Mouse (Mus musculus) limb, embryonic 11.5 days (tissue): ENCODE results near the gene Rusc1. TPM values are rescaled to one million over a fixed set of nuclear protein-coding genes. Genes with fewer than 3 reads are reported as not detected.

Experiments
- ATAC-seq: fragments of 200-750 bp; cut with Nextera tagmentation; 2 replicates; pipeline ENCODE4 v1.8.0; 2017; ENCODE audit warnings: low read depth; ENCODE audit not compliant: insufficient number of reproducible peaks, low FRiP score, low TSS enrichment
- DNase-seq: peaks from one replicate; pipeline ENCODE4 v3.0.0-alpha.2; 2015; ENCODE audit warnings: low spot score
- H3K27ac ChIP-seq: fragments of 300-500 bp; sonication (generic); replicated peaks from 2 replicates; pipeline ENCODE4 v1.5.1; 2014; ENCODE audit warnings: low read depth, mild to moderate bottlenecking, low read length
- H3K27me3 ChIP-seq: fragments of 300-500 bp; sonication (generic); 2 replicates; pipeline ENCODE4 v1.6.1; 2014; ENCODE audit warnings: mild to moderate bottlenecking, low read length, mixed read lengths; ENCODE audit not compliant: control insufficient read depth, insufficient read depth
- H3K36me3 ChIP-seq: fragments of 300-500 bp; sonication (generic); 2 replicates; pipeline ENCODE4 v1.6.1; 2014; ENCODE audit warnings: mild to moderate bottlenecking, low read length, moderate library complexity, mixed read lengths; ENCODE audit not compliant: control insufficient read depth, insufficient read depth
- H3K4me1 ChIP-seq: fragments of 300-500 bp; sonication (generic); 2 replicates; pipeline ENCODE4 v1.6.1; 2014; ENCODE audit warnings: low read length, mixed read lengths; ENCODE audit not compliant: control insufficient read depth, insufficient read depth
- H3K4me2 ChIP-seq: fragments of 300-500 bp; sonication (generic); 2 replicates; pipeline ENCODE4 v1.6.1; 2014; ENCODE audit warnings: low read depth, mild to moderate bottlenecking, moderate library complexity; ENCODE audit not compliant: severe bottlenecking
- H3K4me3 ChIP-seq: fragments of 300-500 bp; sonication (generic); 2 replicates; pipeline ENCODE4 v1.5.1; 2014; ENCODE audit warnings: low read depth, low read length
- H3K9ac ChIP-seq: fragments of 300-500 bp; sonication (generic); 2 replicates; pipeline ENCODE4 v1.6.1; 2014; ENCODE audit warnings: mild to moderate bottlenecking, low read length
- H3K9me3 ChIP-seq: fragments of 300-500 bp; sonication (generic); 2 replicates; pipeline ENCODE4 v1.6.1; 2016; ENCODE audit warnings: low read length; ENCODE audit not compliant: control insufficient read depth
- whole genome bisulfite sequencing: fragments of 180-500 bp; shearing (Covaris S2); extraction: QIAGEN DNeasy Blood & Tissue Kit; methylation state at CpG from one replicate; pipeline ENCODE4 v1.1.7; 2014; 5-methylcytosine and 5-hydroxymethylcytosine counted together
- polyA plus RNA-seq: library from polyadenylated mRNA; unstranded; fragments of >200 nt; fragmentation: Nextera tagmentation; extraction: Ambion mirVana; gene quantifications from 2 replicates; pipeline ENCODE4 v1.2.1, GENCODE M21; 2014

Gene Rusc1
- polyA plus RNA-seq, 1 experiment from 2014 or later = 13.8 TPM

- 64% methylated on average over 12 of the region's 12 CpGs for WGBS
Measured at GRCm38 (mm10) chr3:89102495-89103290, 9.6 kb upstream of the Rusc1 start.

GRCm38 (mm10) chr3:89101812-89102494 lies 8.8 kb upstream of the Rusc1 start, which contains the start of gene Fdps:
Gene Fdps, minus strand, starts transcription at chr3:89101959.
- peak within 1 kb of the TSS; percentile 68 for H3K27ac ChIP-seq
- no peaks in the 10 kb centered on the region for H3K9me3 ChIP-seq
- no peaks in the 10 kb centered on the region for H3K27me3 ChIP-seq
- peaks cover 10% of the 10 kb centered on the region; the same call in 1 of the 2 replicates for H3K36me3 ChIP-seq
- peak within 1 kb of the TSS; percentile 85 for H3K4me3 ChIP-seq
- under 1% methylated on average over 26 of the region's 26 CpGs for WGBS
- ATAC-seq (peak; percentile 99), DNase-seq (peak; percentile 93)
- peak within 1 kb of the TSS; percentile 76 for H3K9ac ChIP-seq
- H3K4me2 ChIP-seq = peak within 1 kb of the TSS; percentile 90
- H3K4me1 ChIP-seq = peaks cover 16% of the 10 kb centered on the region

More at GRCm38 (mm10) chr3:89102495-89103290, 9.6 kb upstream of the Rusc1 start:
- Histone ChIP-seq H3K27me3 (no peaks in the 10 kb centered on the region), H3K4me2 (peak overlapping the region; percentile 39), H3K9ac (no peak overlapping the region), H3K36me3 (peaks cover 10% of the 10 kb centered on the region; the same call in 1 of the 2 replicates), H3K4me1 (peaks cover 16% of the 10 kb centered on the region), H3K9me3 (no peaks in the 10 kb centered on the region), H3K4me3 (peak overlapping the region; percentile 85; the same call in 1 of the 2 replicates), H3K27ac (0 out of 2 replicates have a peak overlapping the region, but pooled peaks have one; percentile 36)
- ATAC-seq (no peak), DNase-seq (no peak)

GRCm38 (mm10) chr3:89101459-89101811 lies 8.3 kb upstream of the Rusc1 start:
- WGBS = under 1% methylated on average over 19 of the region's 19 CpGs
- peaks cover 10% of the 10 kb centered on the region; the same call in 1 of the 2 replicates for H3K36me3 ChIP-seq
- ATAC-seq = peak; percentile 42; the same call in 1 of the 2 replicates

GRCm38 (mm10) chr3:89100811-89101210 lies 7.7 kb upstream of the Rusc1 start, which contains the start of gene Gm43738:
Gene Gm43738, minus strand, starts transcription at chr3:89101099.
- DNase-seq (no peak), ATAC-seq (no peak)

More at GRCm38 (mm10) chr3:89101459-89101811, 8.3 kb upstream of the Rusc1 start:
- Histone ChIP-seq H3K4me3 (peak overlapping the region; percentile 85), H3K27ac (peak overlapping the region; percentile 68), H3K4me2 (peak overlapping the region; percentile 90), H3K27me3 (no peaks in the 10 kb centered on the region), H3K9me3 (no peaks in the 10 kb centered on the region), H3K9ac (peak overlapping the region; percentile 76), H3K4me1 (peaks cover 16% of the 10 kb centered on the region)
- DNase-seq = no peak

GRCm38 (mm10) chr3:89094021-89094420 lies 910 bp upstream of the Rusc1 start:
- DNase-seq (no peak), ATAC-seq (no peak)
- peaks cover 6% of the 10 kb centered on the region; the same call in 1 of the 2 replicates for H3K36me3 ChIP-seq
- 84% methylated on average over 10 of the region's 10 CpGs for WGBS
- no peak overlapping the region for H3K9ac ChIP-seq
- H3K27me3 ChIP-seq = peaks cover 16% of the 10 kb centered on the region
- no peaks in the 10 kb centered on the region for H3K9me3 ChIP-seq
- H3K27ac ChIP-seq = no peak overlapping the region
- peaks cover 18% of the 10 kb centered on the region for H3K4me1 ChIP-seq
- no peak overlapping the region for H3K4me3 ChIP-seq
- no peak overlapping the region for H3K4me2 ChIP-seq

More at GRCm38 (mm10) chr3:89100811-89101210, 7.7 kb upstream of the Rusc1 start, which contains the start of gene Gm43738:
- no peaks in the 10 kb centered on the region for H3K9me3 ChIP-seq
- peaks cover 16% of the 10 kb centered on the region for H3K4me1 ChIP-seq
- H3K36me3 ChIP-seq = peaks cover 10% of the 10 kb centered on the region; the same call in 1 of the 2 replicates
- H3K9ac ChIP-seq = peak within 1 kb of the TSS; percentile 76
- H3K27ac ChIP-seq = peak within 1 kb of the TSS; percentile 68
- H3K27me3 ChIP-seq = no peaks in the 10 kb centered on the region
- H3K4me3 ChIP-seq = peak within 1 kb of the TSS; percentile 85
- 47% methylated on average over 7 of the region's 7 CpGs for WGBS
- peak within 1 kb of the TSS; percentile 90 for H3K4me2 ChIP-seq

- no peak for DNase-seq
- peaks cover 28% of the 10 kb centered on the region for H3K4me1 ChIP-seq
Measured at GRCm38 (mm10) chr3:89092509-89093090, 511 bp downstream of the Rusc1 start.

GRCm38 (mm10) chr3:89091811-89092508 lies 1.2 kb downstream of the Rusc1 start:
- no peak overlapping the region for H3K9ac ChIP-seq
- ATAC-seq (no peak), DNase-seq (peak; percentile 36)
- H3K4me3 ChIP-seq = peak overlapping the region; percentile 61
- 6% methylated on average over 20 of the region's 20 CpGs for WGBS
- no peaks in the 10 kb centered on the region; the same call in 1 of the 2 replicates for H3K36me3 ChIP-seq
- H3K4me1 ChIP-seq = peaks cover 29% of the 10 kb centered on the region
- H3K27ac ChIP-seq = no peak overlapping the region
- H3K9me3 ChIP-seq = no peaks in the 10 kb centered on the region
- peak overlapping the region; percentile 87 for H3K4me2 ChIP-seq
- H3K27me3 ChIP-seq = peaks cover 18% of the 10 kb centered on the region

More at GRCm38 (mm10) chr3:89092509-89093090, 511 bp downstream of the Rusc1 start:
- H3K4me2 ChIP-seq = peak overlapping the region; percentile 50
- 16% methylated on average over 11 of the region's 11 CpGs for WGBS
- no peaks in the 10 kb centered on the region; the same call in 1 of the 2 replicates for H3K36me3 ChIP-seq
- H3K9me3 ChIP-seq = no peaks in the 10 kb centered on the region
- peak overlapping the region; percentile 19 for H3K4me3 ChIP-seq
- H3K27ac ChIP-seq = no peak overlapping the region
- H3K9ac ChIP-seq = no peak overlapping the region
- H3K27me3 ChIP-seq = peaks cover 18% of the 10 kb centered on the region
- no peak for ATAC-seq
